Mouse (Mus musculus) lung, embryonic 16.5 days (tissue): ENCODE measurements around the gene Galnt15. TPM values are rescaled to one million over a fixed set of nuclear protein-coding genes. Genes with fewer than 3 reads are reported as not detected.

Experiments
- ATAC-seq: fragments of 200-750 bp; cut with Nextera tagmentation; 2 replicates; pipeline ENCODE4 v1.8.0; 2017; ENCODE audit warnings: low read depth, mild to moderate bottlenecking, moderate library complexity
- H3K27ac ChIP-seq: fragments of 300-500 bp; sonication (generic); 2 replicates; pipeline ENCODE4 v1.5.1; 2014; ENCODE audit warnings: mild to moderate bottlenecking, control low read depth, low read length
- H3K27me3 ChIP-seq: fragments of 300-500 bp; sonication (generic); 2 replicates; pipeline ENCODE4 v1.6.1; 2014; ENCODE audit warnings: low read depth, low read length, mixed read lengths; ENCODE audit not compliant: control insufficient read depth, insufficient read depth
- H3K36me3 ChIP-seq: fragments of 300-500 bp; sonication (generic); 2 replicates; pipeline ENCODE4 v1.6.1; 2014; ENCODE audit warnings: low read length; ENCODE audit not compliant: control insufficient read depth, insufficient read depth
- H3K4me1 ChIP-seq: fragments of 300-500 bp; sonication (generic); replicated peaks from 2 replicates; pipeline ENCODE4 v1.6.1; 2014; ENCODE audit warnings: low read length, mixed read lengths; ENCODE audit not compliant: control insufficient read depth, insufficient read depth
- H3K4me2 ChIP-seq: fragments of 300-500 bp; sonication (generic); 2 replicates; pipeline ENCODE4 v1.6.1; 2014; ENCODE audit warnings: low read depth, low read length, control low read depth
- H3K4me3 ChIP-seq: fragments of 300-500 bp; sonication (generic); 2 replicates; pipeline ENCODE4 v1.5.1; 2014; ENCODE audit warnings: mild to moderate bottlenecking, low read length, control low read depth
- H3K9ac ChIP-seq: fragments of 300-500 bp; sonication (generic); 2 replicates; pipeline ENCODE4 v1.6.1; 2014; ENCODE audit warnings: low read length, control low read depth
- H3K9me3 ChIP-seq: fragments of 300-500 bp; sonication (generic); 2 replicates; pipeline ENCODE4 v1.6.1; 2016; ENCODE audit warnings: low read length; ENCODE audit not compliant: control insufficient read depth
- WGBS: fragments of 180-500 bp; shearing (Covaris S2); extraction: QIAGEN DNeasy Blood & Tissue Kit; methylation state at CpG from one replicate; pipeline ENCODE4 v1.1.7; 2014; 5-methylcytosine and 5-hydroxymethylcytosine counted together
- polyA plus RNA-seq: library from polyadenylated mRNA; unstranded; fragments of >200 nt; fragmentation: Nextera tagmentation; extraction: Ambion mirVana; gene quantifications from 2 replicates; pipeline ENCODE4 v1.2.1, GENCODE M21; 2015

Galnt15 gene
- polyA plus RNA-seq, 1 experiment from 2014 or later, result 0.15 TPM

DNA sequence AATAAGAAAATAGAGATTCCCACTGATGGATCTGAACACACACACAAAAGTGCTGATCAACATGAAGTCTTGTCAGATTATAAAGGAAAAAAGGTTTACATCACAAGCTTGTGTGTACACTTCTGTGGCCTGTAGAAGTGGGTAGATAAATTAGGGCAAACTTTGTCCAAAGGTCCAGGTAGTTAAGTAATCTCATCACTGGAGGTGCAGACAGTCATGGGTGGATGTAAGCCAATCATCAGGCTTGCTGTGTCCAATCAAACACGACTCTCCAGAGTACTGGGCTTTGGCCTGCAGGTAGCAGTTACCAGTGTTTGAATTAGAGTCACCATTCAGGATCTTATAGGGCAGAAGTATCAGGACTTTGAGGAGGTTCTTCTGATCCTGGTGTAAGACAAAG is 64.2 kb downstream of the Galnt15 start:
- ATAC-seq, result no peak

GRCm38 (mm10) chr14:32093500-32094117 is 64.8 kb downstream of the Galnt15 start:
- Histone ChIP-seq H3K9ac (no peak overlapping the region), H3K27ac (no peak overlapping the region), H3K4me2 (no peak overlapping the region), H3K36me3 (peaks cover 8% of the 10 kb centered on the region), H3K27me3 (no peaks in the 10 kb centered on the region), H3K4me1 (no peaks in the 10 kb centered on the region), H3K9me3 (no peaks in the 10 kb centered on the region), H3K4me3 (no peak overlapping the region)
- no peak for ATAC-seq
- 83% methylated on average over 11 of the region's 11 CpGs for WGBS

More for the DNA sequence above, 64.2 kb downstream of the Galnt15 start:
- Histone ChIP-seq H3K9ac (no peak overlapping the region), H3K4me3 (no peak overlapping the region), H3K27ac (no peak overlapping the region), H3K27me3 (no peaks in the 10 kb centered on the region), H3K4me2 (no peak overlapping the region), H3K36me3 (peaks cover 8% of the 10 kb centered on the region), H3K9me3 (no peaks in the 10 kb centered on the region), H3K4me1 (no peaks in the 10 kb centered on the region)
- WGBS, result 67% methylated on average over 1 of the region's 1 CpGs

GRCm38 (mm10) chr14:32095646-32096045 is 66.9 kb downstream of the Galnt15 start:
- no peaks in the 10 kb centered on the region for H3K27me3 ChIP-seq
- H3K27ac ChIP-seq, result no peak overlapping the region
- peaks cover 20% of the 10 kb centered on the region for H3K36me3 ChIP-seq
- H3K4me2 ChIP-seq, result no peak overlapping the region
- no peaks in the 10 kb centered on the region for H3K4me1 ChIP-seq
- 81% methylated on average over 5 of the region's 5 CpGs for WGBS
- H3K9ac ChIP-seq, result no peak overlapping the region
- H3K9me3 ChIP-seq, result no peaks in the 10 kb centered on the region
- ATAC-seq, result no peak
- no peak overlapping the region for H3K4me3 ChIP-seq

GRCm38 (mm10) chr14:32096740-32097139 is 68.0 kb downstream of the Galnt15 start:
- Histone ChIP-seq H3K27me3 (no peaks in the 10 kb centered on the region), H3K27ac (no peak overlapping the region), H3K4me2 (no peak overlapping the region), H3K36me3 (peaks cover 20% of the 10 kb centered on the region), H3K9ac (no peak overlapping the region), H3K4me3 (no peak overlapping the region), H3K9me3 (no peaks in the 10 kb centered on the region), H3K4me1 (no peaks in the 10 kb centered on the region)
- no peak for ATAC-seq
- 89% methylated on average over 5 of the region's 5 CpGs for WGBS

DNA sequence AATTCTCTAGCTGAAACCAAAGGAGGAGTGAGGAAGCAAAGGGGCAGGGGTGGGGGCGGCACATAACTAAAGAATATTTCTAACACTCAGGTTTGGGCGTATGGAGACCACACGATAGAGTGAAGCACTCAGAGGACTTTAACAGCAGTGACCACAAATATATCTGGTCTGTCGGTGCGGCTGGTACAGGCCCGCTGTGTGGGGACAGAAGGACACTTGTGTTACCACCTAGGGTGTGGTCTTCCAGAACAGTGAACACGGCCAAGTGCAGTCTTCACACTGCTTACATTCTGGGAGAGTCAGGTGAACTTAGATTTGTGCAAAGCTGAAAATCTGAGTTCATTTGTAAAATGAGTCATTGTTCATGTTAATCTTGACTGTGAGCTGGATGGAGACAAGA is 68.9 kb downstream of the Galnt15 start:
- Histone ChIP-seq H3K4me3 (no peak overlapping the region), H3K27ac (no peak overlapping the region), H3K9ac (no peak overlapping the region), H3K4me1 (no peaks in the 10 kb centered on the region), H3K36me3 (peaks cover 20% of the 10 kb centered on the region), H3K4me2 (no peak overlapping the region), H3K27me3 (no peaks in the 10 kb centered on the region), H3K9me3 (no peaks in the 10 kb centered on the region)
- ATAC-seq, result no peak
- 91% methylated on average over 7 of the region's 7 CpGs for WGBS

DNA sequence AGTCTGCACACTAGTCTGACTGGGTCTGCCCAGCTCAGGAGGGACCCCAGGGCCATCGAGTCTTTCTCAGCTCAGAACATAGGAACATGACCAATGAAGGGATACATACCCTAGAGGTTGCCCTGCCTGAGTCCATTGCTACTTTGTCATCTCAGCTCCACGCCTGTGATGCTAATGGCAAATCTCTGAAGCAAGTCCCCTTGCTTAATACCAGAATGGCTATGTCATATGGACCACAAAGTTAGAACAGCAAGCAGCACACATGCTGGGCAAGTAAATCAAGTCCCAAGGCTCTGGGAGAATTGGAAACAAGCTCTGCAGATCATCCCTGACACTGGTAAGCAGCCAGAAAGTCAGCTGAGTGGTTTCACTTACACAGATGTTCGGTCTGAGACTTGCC is 70.2 kb downstream of the Galnt15 start:
- H3K4me2 ChIP-seq, result no peak overlapping the region
- H3K27me3 ChIP-seq, result no peaks in the 10 kb centered on the region
- H3K9me3 ChIP-seq, result no peaks in the 10 kb centered on the region
- H3K4me1 ChIP-seq, result no peaks in the 10 kb centered on the region
- no peak overlapping the region for H3K27ac ChIP-seq
- H3K9ac ChIP-seq, result no peak overlapping the region
- H3K4me3 ChIP-seq, result no peak overlapping the region
- peaks cover 20% of the 10 kb centered on the region for H3K36me3 ChIP-seq
- WGBS, result 75% methylated on average over 3 of the region's 3 CpGs
- ATAC-seq, result no peak

DNA sequence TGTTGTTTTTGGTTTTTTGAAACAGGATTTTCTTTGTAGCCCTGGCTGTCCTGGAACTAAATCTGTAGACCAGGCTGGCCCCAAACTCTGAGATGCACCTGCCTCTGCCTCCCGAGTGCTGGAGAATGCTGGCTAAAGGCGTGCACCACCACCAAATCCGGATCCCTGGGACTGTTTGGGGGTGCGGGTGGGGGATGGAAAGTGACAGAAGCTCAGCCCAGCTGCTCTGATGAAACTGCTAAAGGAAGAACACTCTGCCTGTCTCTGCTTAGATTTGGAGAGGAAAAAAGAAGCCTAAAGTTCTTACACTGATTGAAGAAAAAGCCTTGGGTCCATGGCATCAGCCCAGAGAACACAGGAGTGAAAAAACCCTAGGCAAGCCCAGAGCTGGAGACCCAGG is 74.8 kb downstream of the Galnt15 start:
- H3K9me3 ChIP-seq, result no peaks in the 10 kb centered on the region
- H3K27me3 ChIP-seq, result no peaks in the 10 kb centered on the region
- H3K9ac ChIP-seq, result no peak overlapping the region
- H3K4me1 ChIP-seq, result no peaks in the 10 kb centered on the region
- 85% methylated on average over 4 of the region's 4 CpGs for WGBS
- H3K27ac ChIP-seq, result no peak overlapping the region
- ATAC-seq, result no peak
- no peak overlapping the region for H3K4me3 ChIP-seq
- H3K36me3 ChIP-seq, result peaks cover 12% of the 10 kb centered on the region
- H3K4me2 ChIP-seq, result no peak overlapping the region

DNA sequence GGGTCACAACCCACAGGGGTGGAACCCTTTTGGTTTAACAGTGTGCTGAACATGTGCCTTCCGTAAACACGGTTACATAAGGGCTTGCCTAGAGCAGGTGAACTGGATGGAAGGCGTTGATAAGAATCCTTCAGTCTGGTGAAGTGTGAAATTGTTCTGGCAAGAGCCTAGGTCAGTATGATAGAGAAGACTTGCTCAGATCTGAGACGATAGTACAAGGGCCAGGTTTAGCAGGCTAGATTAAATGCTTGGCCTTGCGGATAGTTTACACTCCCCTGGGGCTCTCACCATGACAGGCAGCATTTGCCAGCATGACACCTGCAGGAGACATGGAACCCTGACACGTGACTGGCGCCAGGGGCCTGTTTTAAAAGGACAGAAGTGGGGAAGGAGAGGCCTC is 76.9 kb downstream of the Galnt15 start:
- no peaks in the 10 kb centered on the region for H3K36me3 ChIP-seq

DNA sequence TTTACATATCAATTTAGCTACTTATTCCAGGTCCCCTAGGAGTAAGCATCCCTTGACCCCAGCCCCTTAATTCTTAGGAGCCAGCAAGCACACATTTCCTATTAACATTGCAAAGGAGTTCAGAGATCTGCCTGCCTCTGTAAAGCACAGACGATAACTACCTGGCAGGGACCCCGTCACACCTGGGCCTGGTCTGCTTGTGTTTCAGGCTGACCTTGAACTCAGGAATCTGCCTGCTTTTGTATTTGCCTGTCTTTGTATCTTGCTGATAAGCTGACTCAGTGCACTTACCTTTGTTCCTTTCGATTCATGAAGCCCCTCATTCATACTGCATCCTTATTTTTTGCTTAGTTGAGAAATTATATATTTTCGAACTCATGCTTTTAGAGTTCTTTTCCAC is 78.1 kb downstream of the Galnt15 start:
- no peaks in the 10 kb centered on the region for H3K27me3 ChIP-seq

More for the DNA sequence above, 76.9 kb downstream of the Galnt15 start:
- Histone ChIP-seq H3K9ac (no peak overlapping the region), H3K27ac (no peak overlapping the region), H3K4me3 (no peak overlapping the region), H3K4me2 (no peak overlapping the region), H3K9me3 (no peaks in the 10 kb centered on the region), H3K27me3 (no peaks in the 10 kb centered on the region), H3K4me1 (no peaks in the 10 kb centered on the region)
- ATAC-seq, result peak; percentile 17; the same call in 1 of the 2 replicates
- WGBS, result 34% methylated on average over 7 of the region's 7 CpGs

More for the DNA sequence above, 78.1 kb downstream of the Galnt15 start:
- Histone ChIP-seq H3K9me3 (no peaks in the 10 kb centered on the region), H3K4me1 (no peaks in the 10 kb centered on the region), H3K9ac (no peak overlapping the region), H3K4me2 (no peak overlapping the region), H3K4me3 (no peak overlapping the region), H3K36me3 (no peaks in the 10 kb centered on the region), H3K27ac (no peak overlapping the region)
- WGBS, result 89% methylated on average over 4 of the region's 4 CpGs
- no peak for ATAC-seq
